Mouse (Mus musculus): ENCODE results near the gene 4930474N05Rik. TPM values are rescaled to one million over a fixed set of nuclear protein-coding genes. Genes with fewer than 3 reads are reported as not detected.

Gene 4930474N05Rik
- not detected in 2 replicates for polyA plus RNA-seq (2014; fragmentation: Nextera tagmentation; extraction: Ambion mirVana)

GRCm38 (mm10) chr14:36094617-36095016, at the start of gene 4930474N05Rik:
Gene 4930474N05Rik (plus strand): TSS chr14:36094917.
- no peaks in the 10 kb centered on the region for H3K27me3 ChIP-seq (ENCODE audit: control insufficient read depth, insufficient read depth, low read length)
- no peak within 1 kb of the TSS for H3K9ac ChIP-seq
- no peak within 1 kb of the TSS for H3K4me2 ChIP-seq (replicated peaks)
- no peak for ATAC-seq (ENCODE audit: low FRiP score)
- H3K36me3 ChIP-seq (replicated peaks; ENCODE audit: control insufficient read depth, insufficient read depth) = no peaks in the 10 kb centered on the region
- no peak for DNase-seq (ENCODE audit: low spot score)
- H3K4me1 ChIP-seq (replicated peaks; ENCODE audit: control insufficient read depth, insufficient read depth, low read length) = no peaks in the 10 kb centered on the region
- H3K4me3 ChIP-seq (replicated peaks; ENCODE audit: low read length) = no peak within 1 kb of the TSS
- no peaks in the 10 kb centered on the region for H3K9me3 ChIP-seq (ENCODE audit: control insufficient read depth, low read length)
- no peak within 1 kb of the TSS for H3K27ac ChIP-seq

GRCm38 (mm10) chr14:36048746-36049391, 45.8 kb upstream of the 4930474N05Rik start:
- H3K9ac ChIP-seq = no peak overlapping the region
- H3K9me3 ChIP-seq (ENCODE audit: control insufficient read depth, low read length) = no peaks in the 10 kb centered on the region
- ATAC-seq (ENCODE audit: low FRiP score) (peak; percentile 86; the same call in 1 of the 2 replicates), DNase-seq (ENCODE audit: low spot score) (peak; percentile 73)
- no peak overlapping the region for H3K27ac ChIP-seq
- H3K4me1 ChIP-seq (replicated peaks; ENCODE audit: control insufficient read depth, insufficient read depth, low read length) = 0 out of 2 replicates have a peak, but pooled peaks cover 6% of the 10 kb centered on the region
- no peaks in the 10 kb centered on the region for H3K27me3 ChIP-seq (ENCODE audit: control insufficient read depth, insufficient read depth, low read length)
- H3K4me3 ChIP-seq (replicated peaks; ENCODE audit: low read length) = no peak overlapping the region
- H3K4me2 ChIP-seq (replicated peaks) = no peak overlapping the region; the same call in 1 of the 2 replicates
- H3K36me3 ChIP-seq (replicated peaks; ENCODE audit: control insufficient read depth, insufficient read depth) = no peaks in the 10 kb centered on the region
- 35% methylated on average over 9 of the region's 9 CpGs for WGBS

GRCm38 (mm10) chr14:36053281-36053680, 41.4 kb upstream of the 4930474N05Rik start:
- H3K27ac ChIP-seq = no peak overlapping the region
- H3K4me1 ChIP-seq (replicated peaks; ENCODE audit: control insufficient read depth, insufficient read depth, low read length) = 0 out of 2 replicates have a peak, but pooled peaks cover 6% of the 10 kb centered on the region
- no peak overlapping the region for H3K4me2 ChIP-seq (replicated peaks)
- no peaks in the 10 kb centered on the region for H3K36me3 ChIP-seq (replicated peaks; ENCODE audit: control insufficient read depth, insufficient read depth)
- no peaks in the 10 kb centered on the region for H3K9me3 ChIP-seq (ENCODE audit: control insufficient read depth, low read length)
- DNase-seq (ENCODE audit: low spot score) (no peak), ATAC-seq (ENCODE audit: low FRiP score) (no peak)
- H3K4me3 ChIP-seq (replicated peaks; ENCODE audit: low read length) = no peak overlapping the region
- no peaks in the 10 kb centered on the region for H3K27me3 ChIP-seq (ENCODE audit: control insufficient read depth, insufficient read depth, low read length)
- WGBS = 93% methylated on average over 2 of the region's 2 CpGs
- no peak overlapping the region for H3K9ac ChIP-seq

GRCm38 (mm10) chr14:36098528-36098927, 3.8 kb downstream of the 4930474N05Rik start:
- ATAC-seq (ENCODE audit: low FRiP score) (no peak), DNase-seq (ENCODE audit: low spot score) (no peak)
- Histone ChIP-seq H3K4me2 (replicated peaks) (no peak overlapping the region), H3K4me3 (replicated peaks; ENCODE audit: low read length) (no peak overlapping the region), H3K9ac (no peak overlapping the region), H3K27ac (no peak overlapping the region), H3K9me3 (ENCODE audit: control insufficient read depth, low read length) (no peaks in the 10 kb centered on the region), H3K4me1 (replicated peaks; ENCODE audit: control insufficient read depth, insufficient read depth, low read length) (no peaks in the 10 kb centered on the region), H3K36me3 (replicated peaks; ENCODE audit: control insufficient read depth, insufficient read depth) (no peaks in the 10 kb centered on the region), H3K27me3 (ENCODE audit: control insufficient read depth, insufficient read depth, low read length) (no peaks in the 10 kb centered on the region)
- 90% methylated on average over 3 of the region's 3 CpGs for WGBS

- H3K27ac ChIP-seq = no peak overlapping the region
- no peaks in the 10 kb centered on the region for H3K36me3 ChIP-seq (replicated peaks; ENCODE audit: control insufficient read depth, insufficient read depth)
- no peak overlapping the region for H3K9ac ChIP-seq
- DNase-seq (ENCODE audit: low spot score) (no peak), ATAC-seq (ENCODE audit: low FRiP score) (no peak)
- no peak overlapping the region for H3K4me2 ChIP-seq (replicated peaks)
- H3K4me1 ChIP-seq (replicated peaks; ENCODE audit: control insufficient read depth, insufficient read depth, low read length) = no peaks in the 10 kb centered on the region
- no peak overlapping the region for H3K4me3 ChIP-seq (replicated peaks; ENCODE audit: low read length)
- no peaks in the 10 kb centered on the region for H3K9me3 ChIP-seq (ENCODE audit: control insufficient read depth, low read length)
- H3K27me3 ChIP-seq (ENCODE audit: control insufficient read depth, insufficient read depth, low read length) = no peaks in the 10 kb centered on the region
- WGBS = 59% methylated on average over 1 of the region's 1 CpGs
These were observed 4.9 kb downstream of the 4930474N05Rik start for GRCm38 (mm10) chr14:36099647-36100046.

- no peak overlapping the region for H3K4me3 ChIP-seq (replicated peaks; ENCODE audit: low read length)
- no peaks in the 10 kb centered on the region for H3K4me1 ChIP-seq (replicated peaks; ENCODE audit: control insufficient read depth, insufficient read depth, low read length)
- H3K27me3 ChIP-seq (ENCODE audit: control insufficient read depth, insufficient read depth, low read length) = no peaks in the 10 kb centered on the region
- 29% methylated on average over 1 of the region's 1 CpGs for WGBS
- H3K36me3 ChIP-seq (replicated peaks; ENCODE audit: control insufficient read depth, insufficient read depth) = no peaks in the 10 kb centered on the region
- DNase-seq (ENCODE audit: low spot score) (no peak), ATAC-seq (ENCODE audit: low FRiP score) (no peak)
- no peaks in the 10 kb centered on the region for H3K9me3 ChIP-seq (ENCODE audit: control insufficient read depth, low read length)
- H3K9ac ChIP-seq = no peak overlapping the region
- no peak overlapping the region for H3K27ac ChIP-seq
- H3K4me2 ChIP-seq (replicated peaks) = no peak overlapping the region
These were observed 6.0 kb downstream of the 4930474N05Rik start for GRCm38 (mm10) chr14:36100731-36101130.

DNA sequence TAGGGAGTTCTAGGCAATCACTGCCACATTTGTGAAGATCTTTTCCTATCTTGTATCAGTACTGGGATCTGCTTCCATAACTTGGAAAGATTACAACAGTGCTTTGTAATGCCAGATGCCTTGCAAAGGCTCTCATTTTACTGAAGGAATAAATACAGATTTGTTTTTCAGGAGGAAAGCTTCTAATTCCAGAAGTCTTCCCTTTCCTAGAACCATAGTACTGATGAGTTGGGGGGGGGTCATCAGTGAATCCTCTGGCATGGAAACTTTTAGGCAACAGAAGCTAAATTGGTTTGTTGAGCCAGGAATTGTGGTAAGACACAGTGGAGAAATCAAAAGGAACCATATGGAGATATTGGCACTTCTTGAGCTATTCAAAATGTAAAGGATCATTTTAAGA, 19.8 kb downstream of the 4930474N05Rik start:
- H3K9ac ChIP-seq = no peak overlapping the region
- H3K4me3 ChIP-seq (replicated peaks; ENCODE audit: low read length) = no peak overlapping the region
- no peak overlapping the region for H3K4me2 ChIP-seq (replicated peaks)
- no peaks in the 10 kb centered on the region for H3K27me3 ChIP-seq (ENCODE audit: control insufficient read depth, insufficient read depth, low read length)
- H3K4me1 ChIP-seq (replicated peaks; ENCODE audit: control insufficient read depth, insufficient read depth, low read length) = no peaks in the 10 kb centered on the region
- no peak for DNase-seq (ENCODE audit: low spot score)
- H3K36me3 ChIP-seq (replicated peaks; ENCODE audit: control insufficient read depth, insufficient read depth) = no peaks in the 10 kb centered on the region
- H3K27ac ChIP-seq = no peak overlapping the region
- H3K9me3 ChIP-seq (ENCODE audit: control insufficient read depth, low read length) = no peaks in the 10 kb centered on the region
- no peak for ATAC-seq (ENCODE audit: low FRiP score)

DNA sequence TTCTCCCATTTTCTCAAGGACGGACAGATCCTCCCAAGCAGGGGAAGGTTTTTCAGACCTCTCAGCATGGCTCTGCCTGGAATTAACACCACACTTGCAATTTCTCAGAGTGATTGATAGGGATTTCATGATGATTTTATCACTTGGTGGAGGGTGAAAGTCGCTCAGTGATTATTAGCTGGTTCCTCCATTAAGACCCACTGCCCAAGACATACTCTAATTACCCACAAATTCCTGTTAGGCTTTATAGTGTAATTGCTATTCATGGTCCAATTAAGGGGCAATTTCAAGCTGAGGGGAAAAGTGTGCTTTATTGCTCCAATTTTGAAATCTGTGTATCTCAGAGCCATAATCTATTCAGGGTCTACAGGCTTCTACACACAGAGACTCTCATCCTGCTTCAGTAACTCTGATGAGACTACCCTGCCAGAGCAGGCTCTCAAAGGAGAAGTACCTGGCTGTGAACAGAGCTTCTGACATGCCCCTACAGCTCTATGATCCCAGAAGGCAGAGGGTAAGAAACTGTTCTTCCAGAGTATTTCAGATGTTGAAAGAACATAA, 29.1 kb downstream of the 4930474N05Rik start:
- Histone ChIP-seq H3K27me3 (ENCODE audit: control insufficient read depth, insufficient read depth, low read length) (no peaks in the 10 kb centered on the region), H3K27ac (no peak overlapping the region), H3K4me3 (replicated peaks; ENCODE audit: low read length) (no peak overlapping the region), H3K9me3 (ENCODE audit: control insufficient read depth, low read length) (no peaks in the 10 kb centered on the region), H3K4me2 (replicated peaks) (no peak overlapping the region), H3K9ac (no peak overlapping the region), H3K36me3 (replicated peaks; ENCODE audit: control insufficient read depth, insufficient read depth) (no peaks in the 10 kb centered on the region), H3K4me1 (replicated peaks; ENCODE audit: control insufficient read depth, insufficient read depth, low read length) (no peaks in the 10 kb centered on the region)
- DNase-seq (ENCODE audit: low spot score) (no peak), ATAC-seq (ENCODE audit: low FRiP score) (peak; percentile 66; the same call in 1 of the 2 replicates)
- 56% methylated on average over 2 of the region's 2 CpGs for WGBS

GRCm38 (mm10) chr14:36135749-36136148, 41.0 kb downstream of the 4930474N05Rik start:
- ATAC-seq (ENCODE audit: low FRiP score) (no peak), DNase-seq (ENCODE audit: low spot score) (no peak)
- Histone ChIP-seq H3K4me3 (replicated peaks; ENCODE audit: low read length) (no peak overlapping the region), H3K36me3 (replicated peaks; ENCODE audit: control insufficient read depth, insufficient read depth) (no peaks in the 10 kb centered on the region), H3K9ac (no peak overlapping the region), H3K27me3 (ENCODE audit: control insufficient read depth, insufficient read depth, low read length) (no peaks in the 10 kb centered on the region), H3K27ac (no peak overlapping the region), H3K9me3 (ENCODE audit: control insufficient read depth, low read length) (no peaks in the 10 kb centered on the region), H3K4me1 (replicated peaks; ENCODE audit: control insufficient read depth, insufficient read depth, low read length) (no peaks in the 10 kb centered on the region), H3K4me2 (replicated peaks) (no peak overlapping the region)
- WGBS = 29% methylated on average over 3 of the region's 3 CpGs

All from hindbrain, embryonic 14.5 days (tissue).